Mouse (Mus musculus) adipocyte (in vitro differentiated cells): ENCODE measurements around the gene Ank3.
A peak's percentile ranks its signal among the peaks of the same experiment; 100 is the strongest.

Experiments
- DNase-seq: peaks from one replicate; pipeline ENCODE4 v3.0.0-alpha.2; 2016; ENCODE audit warnings: low spot score

Gene Ank3

DNA sequence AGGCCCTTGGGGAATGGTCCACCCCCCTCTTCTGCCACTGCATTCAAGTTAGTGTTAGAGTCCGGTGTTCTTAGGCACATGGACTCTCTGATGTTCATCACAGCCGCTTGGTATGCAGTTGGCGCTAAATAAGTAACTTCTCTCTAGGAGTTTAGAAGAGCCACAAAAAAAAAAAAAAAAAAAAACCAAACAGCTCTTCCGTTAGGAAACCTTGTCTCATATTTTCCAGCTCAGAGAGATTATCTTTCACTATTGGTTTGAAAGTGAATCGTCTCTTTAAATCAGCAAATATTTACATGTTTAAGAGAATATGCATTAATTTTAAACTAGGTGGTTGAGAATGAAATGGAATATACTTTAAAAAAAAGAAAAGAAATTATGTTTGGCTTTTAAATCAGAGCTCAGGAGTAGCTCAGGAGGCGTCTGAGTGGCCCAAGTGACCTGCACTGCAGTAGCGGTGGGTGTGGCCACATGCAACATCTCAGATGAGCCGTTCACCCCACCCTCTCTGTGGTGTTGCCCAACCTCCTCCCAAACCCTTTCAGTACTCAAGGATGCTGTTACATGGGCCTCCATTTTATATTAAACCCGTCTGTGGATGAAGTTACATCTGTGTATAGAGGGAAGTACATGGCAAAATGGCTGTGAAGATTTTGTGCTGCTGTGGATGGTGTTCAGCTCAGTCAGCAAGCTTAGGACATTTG is 138.0 kb downstream of the Ank3 start:
- no peak for DNase-seq

DNA sequence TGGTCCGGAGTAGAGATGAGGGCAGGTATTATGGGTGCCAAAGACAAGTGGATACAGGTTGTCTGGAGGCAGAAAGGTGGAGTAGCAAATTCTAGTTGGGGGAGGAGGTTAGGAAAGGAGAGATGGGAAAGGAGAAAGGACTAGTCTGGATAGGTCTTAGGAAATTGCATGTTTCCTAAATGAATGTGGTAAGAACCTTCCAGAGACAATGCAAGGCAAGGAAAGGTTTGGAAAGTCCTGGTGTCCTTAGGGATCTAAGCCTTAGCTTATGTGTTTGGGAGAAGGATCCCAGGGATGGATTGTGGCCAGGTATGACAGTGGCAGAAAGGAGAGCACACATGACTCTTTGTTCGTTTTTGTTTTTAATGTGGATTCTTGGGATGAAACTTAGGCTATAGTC is 139.7 kb downstream of the Ank3 start:
- no peak for DNase-seq

DNA sequence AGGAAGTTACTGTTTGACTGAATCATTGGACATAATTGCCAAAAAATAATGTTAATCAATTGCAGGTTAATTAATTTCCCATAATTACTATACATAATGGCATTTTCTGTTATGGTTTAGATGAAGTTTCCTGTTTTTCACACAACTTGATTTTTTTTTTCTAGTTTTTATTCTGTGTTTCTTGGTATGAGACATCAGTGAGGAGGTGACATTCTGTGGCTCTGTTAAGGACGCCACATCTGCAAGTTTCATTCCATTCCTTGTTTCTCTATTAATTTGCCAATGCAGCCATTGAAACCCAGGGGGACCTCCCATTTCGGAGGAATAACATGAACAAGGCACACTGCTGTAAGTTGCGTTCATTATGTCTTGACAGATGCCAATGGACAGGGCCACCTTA is 143.9 kb downstream of the Ank3 start:
- no peak for DNase-seq

DNA sequence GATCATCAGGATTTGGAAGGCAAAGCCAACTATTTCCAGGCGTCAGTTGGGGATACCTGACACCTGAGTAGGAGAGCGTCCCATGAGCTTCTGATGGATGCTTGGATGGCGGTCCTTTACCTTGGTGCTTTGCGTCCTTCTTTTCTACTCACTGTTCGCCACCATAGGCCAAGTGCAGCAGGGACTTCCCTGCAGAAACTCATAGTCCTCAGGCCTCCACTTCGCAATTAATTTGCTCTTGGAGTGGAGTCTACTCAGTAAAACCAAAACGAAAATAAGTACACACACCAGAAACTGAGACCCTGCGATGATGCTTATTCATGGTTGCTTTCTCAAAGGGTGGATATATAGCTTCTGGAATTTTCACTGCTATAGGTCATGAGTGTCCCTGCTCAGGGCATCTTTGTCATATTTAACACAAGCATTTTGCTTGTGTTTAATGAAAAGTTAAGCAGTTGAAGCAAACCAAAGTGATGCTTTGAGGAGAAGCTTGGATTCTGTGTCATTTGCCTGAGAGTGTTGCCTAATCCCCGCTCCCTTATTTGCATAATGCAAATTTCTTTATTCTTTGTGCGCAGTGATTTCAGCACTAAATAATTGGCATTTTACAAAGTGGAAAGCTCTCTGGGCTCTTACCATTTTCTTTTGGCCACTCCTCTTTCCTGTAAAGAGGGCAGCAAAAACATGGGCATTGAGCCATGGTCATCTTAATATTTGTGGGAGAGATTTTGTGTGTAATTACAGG is 145.5 kb downstream of the Ank3 start:
- DNase-seq = no peak

DNA sequence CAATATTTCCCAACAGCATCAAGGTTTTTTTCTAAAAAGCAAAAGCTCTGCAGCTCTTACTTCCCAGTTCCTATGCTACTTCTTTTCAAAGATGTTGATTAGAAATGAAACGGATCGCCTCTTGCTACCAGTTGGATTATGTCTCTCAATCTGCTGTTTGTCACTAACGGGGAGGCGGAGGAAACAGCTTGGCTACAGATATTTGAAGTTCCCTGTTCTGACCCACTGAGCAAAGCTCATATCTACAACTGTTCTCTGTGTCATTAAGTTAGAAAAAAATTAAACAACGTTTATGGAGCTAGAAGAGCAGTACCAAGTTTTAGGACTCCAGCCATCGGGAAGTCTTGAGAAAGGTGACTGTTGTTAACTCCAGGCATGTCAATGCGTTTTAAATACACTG is 146.1 kb downstream of the Ank3 start:
- DNase-seq = no peak

DNA sequence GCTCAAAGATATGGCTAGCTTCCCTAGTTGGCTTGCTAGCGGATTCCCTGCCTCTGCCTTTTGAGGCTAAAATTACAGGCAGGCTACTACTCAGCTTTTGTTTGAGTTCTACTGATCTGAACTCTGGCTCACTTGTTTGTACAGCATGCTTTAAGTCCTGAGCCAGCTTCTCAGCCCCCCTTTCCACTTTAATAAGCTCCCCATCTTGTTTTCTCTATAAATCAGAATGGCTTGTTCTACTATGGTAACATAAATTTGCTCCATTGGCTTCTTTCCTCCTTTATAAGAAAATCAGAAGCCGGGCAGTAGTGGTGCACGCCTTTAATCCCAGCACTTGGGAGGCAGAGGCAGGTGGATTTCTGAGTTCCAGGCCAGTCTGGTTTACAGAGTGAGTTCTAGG is 147.4 kb downstream of the Ank3 start:
- DNase-seq = peak; percentile 10

DNA sequence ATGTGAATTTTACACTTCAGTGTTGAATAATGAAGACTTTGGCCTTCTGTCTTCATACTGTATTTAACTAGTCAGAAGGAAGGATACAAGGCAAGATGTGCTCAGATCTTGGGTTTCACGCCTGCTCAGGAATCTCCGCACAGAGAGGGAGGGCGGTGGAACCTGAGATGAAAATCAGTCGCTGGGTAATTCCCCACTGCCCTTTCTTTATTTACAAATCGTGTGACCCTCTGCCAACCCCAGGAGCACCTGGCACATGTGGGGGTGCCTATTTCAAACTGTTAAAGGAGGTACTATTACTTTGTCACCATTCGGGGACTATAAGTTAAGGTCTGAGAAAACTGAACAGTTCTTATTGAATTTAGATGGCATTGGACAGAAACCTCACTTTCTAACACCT is 148.1 kb downstream of the Ank3 start:
- no peak for DNase-seq

DNA sequence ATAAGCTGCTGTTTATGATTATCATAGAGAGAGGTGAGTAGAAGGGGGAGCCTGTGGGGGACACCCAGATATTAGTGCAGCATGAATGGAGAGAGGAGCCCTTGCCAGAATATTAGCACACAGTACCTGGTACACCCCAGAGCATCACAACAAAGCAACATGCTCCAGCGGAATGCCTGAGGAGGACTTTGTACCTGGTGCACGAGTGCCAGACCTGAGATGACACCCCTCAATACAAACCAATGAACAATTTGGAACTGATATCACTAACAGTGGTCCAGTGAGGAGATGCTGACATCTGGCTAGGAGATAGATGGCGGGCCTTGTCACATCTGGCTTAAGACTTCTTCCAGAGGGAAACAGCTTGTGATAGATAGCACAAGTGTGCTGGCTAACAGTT is 150.2 kb downstream of the Ank3 start:
- no peak for DNase-seq

DNA sequence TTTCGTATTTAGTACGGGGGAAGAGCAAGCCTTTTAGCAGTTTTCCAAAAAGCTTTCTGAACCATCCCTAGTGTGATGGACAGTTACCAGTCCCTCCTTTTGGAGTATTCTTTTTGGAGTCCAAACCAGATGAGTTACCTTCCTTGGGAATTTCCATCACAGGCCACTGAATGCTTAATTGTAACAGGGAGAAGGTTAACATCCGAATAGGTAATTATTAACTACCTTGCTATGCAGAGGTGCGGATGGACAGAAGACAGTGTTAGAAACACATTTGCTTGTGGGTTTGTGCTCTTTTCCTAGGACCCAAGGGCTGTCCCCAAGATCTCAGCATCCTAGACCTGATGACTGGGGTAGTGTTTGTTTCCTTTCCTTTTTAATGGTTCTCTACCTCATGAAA is 150.6 kb downstream of the Ank3 start:
- DNase-seq = no peak

DNA sequence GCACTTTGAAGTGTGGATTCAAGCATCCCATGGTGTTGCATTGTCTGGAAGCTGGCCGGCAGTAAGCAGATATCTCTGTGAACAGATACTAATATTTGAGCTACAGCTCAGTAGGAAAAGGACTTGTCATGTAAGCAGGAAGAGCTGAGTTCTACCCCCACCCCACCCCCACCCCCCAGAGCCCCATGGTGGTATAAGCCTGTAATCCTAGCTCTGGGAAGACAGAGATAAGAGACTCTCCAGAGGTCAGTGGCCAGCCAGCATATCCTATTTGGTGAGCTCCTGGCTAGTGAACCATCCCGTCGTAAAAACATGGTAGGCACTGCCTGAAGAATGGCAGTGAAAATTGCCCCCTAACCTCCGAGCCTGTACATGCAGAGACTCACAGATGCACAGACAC is 152.3 kb downstream of the Ank3 start:
- no peak for DNase-seq

DNA sequence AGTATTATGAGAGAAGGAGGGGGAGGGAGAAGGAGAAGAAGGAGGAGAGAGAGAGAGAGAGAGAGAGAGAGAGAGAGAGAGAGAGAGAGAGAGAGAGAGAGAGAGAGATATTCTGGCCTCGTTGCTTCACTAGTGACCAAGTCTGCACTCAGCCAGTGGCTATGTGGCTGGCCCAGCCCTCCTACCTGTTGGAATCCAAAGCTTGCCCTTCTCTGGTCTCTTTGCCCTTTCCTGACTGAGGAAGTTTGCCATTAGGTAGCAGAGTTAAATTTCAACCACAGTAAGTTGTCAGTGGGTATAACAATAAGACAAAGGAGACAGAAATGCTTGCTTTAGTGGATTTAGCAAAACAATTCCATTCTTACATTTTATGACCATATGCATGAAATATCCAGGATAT is 154.5 kb downstream of the Ank3 start:
- no peak for DNase-seq

DNA sequence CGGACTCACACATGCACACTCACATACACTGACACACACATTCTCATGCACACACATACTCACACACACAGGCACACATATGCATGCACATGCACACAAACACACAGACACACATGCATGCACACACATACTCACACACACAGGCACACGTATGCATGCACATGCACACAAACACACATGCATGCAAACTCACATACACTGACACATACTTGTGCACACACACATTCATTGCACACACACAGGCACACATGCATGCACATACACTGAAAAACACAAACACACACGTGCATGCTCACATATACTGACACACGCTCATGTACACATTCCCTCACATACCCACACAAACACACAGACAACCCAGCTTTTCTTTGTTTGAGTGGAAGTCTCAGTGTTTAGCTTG is 157.0 kb downstream of the Ank3 start:
- no peak for DNase-seq

DNA sequence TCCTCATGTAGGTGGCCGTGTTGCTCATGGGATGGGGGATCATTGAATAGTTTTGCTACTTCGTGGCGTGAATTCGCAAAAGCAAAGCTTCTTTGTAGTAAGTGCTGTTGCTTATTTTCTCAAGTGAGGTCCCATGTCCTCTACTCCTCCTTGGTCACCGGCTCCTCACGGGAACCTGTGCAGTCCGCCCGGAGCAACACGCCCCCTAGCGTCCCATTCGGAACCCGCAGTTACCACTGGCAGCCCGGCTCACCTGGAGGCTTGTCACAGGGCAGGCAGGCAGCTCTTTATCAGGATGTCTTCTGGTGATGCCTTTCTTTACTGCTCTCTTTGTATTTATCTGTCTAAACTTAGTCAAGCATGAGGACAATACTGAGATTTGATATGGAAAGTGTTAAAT is 157.7 kb downstream of the Ank3 start:
- no peak for DNase-seq

DNA sequence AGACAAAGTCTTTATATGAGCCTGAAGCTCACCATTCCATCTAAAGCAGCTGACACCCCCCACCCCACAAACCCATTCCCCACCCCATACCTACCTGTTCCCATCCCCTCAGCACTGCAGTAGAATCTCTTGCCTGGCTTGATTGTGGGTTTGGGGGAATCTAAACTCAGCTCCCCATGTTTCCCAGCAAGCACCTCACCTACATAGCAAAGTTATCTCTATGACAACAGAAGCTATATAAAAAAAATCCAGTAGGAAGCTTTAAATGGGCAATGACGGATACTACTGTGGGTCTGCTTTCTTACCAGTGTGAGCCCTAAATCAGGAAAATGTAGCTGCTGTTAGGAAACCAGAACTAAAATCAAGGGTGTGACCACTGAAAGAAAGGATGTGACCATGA is 161.7 kb downstream of the Ank3 start:
- no peak for DNase-seq

DNA sequence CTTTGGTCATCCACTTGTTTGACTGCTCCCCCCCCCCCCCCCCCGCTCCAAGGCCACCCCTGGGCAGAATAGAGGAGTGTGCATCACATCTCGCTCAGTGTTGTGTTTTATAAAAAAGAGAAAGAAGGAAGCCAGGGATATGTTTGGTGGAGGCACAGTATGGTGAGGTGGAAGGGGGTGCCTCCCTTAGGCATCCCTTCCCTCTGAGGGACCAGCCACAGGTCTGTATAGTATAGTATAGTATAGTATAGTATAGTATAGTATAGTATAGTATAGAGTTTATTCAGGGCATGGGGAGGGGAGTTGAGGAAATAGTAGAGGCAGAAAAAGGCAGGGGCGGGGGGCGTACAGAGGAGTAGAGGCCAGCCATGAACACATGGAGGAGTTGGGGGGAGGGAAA is 164.4 kb downstream of the Ank3 start:
- no peak for DNase-seq

DNA sequence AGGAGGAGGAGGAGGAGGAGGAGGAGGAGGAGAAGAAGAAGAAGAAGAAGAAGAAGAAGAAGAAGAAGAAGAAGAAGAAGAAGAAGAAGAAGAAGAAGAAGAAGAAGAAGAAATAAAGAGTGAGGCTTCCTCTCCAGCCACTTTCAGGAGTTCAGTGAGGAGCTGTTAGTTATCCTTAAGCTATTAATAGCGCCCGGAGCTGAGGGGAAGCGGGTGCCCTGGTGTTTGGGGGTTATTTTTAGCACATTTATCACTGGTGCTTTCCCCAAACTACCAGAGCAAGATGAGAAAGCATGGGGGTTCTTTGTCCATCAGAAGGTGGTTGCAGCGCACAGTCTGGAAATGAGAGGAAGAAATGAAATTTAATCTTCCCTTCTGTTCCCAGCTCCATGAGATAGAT is 166.5 kb downstream of the Ank3 start:
- no peak for DNase-seq

DNA sequence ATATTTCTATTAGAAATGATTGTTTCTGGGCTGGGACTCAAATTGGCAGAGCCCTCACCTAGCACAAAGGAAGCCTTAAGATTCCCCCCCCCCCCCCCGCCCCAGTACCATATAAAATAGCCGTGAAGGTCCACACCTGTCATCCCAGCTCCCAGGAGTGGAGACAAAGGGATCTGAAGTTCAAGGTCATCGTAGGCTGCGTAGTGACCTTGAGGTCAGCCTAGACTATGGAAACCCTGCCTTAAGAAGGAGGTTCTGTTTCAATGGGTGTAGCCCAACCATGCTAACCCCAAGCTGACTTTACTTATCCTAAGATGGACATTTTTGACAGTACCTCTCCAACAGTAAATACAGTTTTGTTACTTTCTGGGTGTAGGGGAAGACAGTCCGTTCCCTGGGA is 170.4 kb downstream of the Ank3 start:
- DNase-seq = no peak

DNA sequence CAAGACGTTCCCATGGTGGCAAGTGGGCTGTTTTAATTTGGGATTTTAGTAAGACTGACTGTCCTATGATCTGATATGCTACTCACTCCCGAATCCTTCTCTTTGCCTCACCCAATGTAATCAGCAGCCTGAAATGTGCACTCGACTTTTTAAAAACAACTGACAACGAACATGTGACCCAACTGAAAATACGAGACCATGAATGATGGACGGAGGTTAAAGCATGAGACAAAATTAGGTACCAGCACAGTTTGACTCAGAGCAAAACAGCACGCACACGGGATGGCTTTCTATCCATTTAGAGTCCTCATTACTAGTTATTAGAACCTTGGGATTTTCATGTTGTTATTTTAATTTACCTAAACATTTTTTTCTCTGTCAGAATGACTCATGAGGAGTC is 171.2 kb downstream of the Ank3 start:
- DNase-seq = no peak

DNA sequence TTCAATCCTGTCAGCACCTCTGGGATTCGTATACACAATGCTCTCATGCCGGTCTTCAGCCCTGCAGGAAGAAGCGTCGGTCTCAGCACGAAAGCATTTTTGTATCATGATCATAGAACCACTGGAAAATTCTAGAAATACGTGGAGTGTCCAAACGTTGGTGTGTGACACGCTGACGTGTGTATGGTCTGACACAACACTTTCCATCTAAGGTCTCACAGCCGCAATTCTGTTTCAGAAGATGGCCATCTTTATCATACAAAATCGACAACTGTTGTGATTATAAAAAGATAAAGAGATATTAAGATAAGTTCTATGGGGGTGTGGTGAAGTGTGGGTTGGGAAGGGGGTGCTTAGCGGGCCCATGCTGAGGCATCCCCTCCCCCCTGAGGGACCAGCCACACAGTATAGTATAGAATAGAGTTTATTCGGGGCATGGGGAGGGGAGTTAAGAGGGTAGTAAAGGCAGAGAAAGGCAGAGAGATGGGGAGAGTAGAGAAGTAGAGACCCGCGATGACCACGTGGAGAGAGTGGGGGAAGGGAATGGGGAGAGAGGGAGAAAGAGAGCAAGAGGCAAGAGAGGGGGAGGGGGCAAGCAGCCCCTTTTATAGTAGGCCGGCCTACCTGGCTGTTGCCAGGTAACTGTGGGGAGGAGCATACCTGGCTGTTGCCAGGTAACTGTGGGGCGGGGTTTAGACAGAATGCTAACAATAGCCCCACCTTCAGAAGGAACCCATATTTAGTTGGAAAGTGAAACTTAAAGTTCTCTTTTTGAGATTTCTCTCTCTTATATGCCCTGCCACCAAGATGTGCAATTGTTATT is 172.1 kb downstream of the Ank3 start:
- no peak for DNase-seq

DNA sequence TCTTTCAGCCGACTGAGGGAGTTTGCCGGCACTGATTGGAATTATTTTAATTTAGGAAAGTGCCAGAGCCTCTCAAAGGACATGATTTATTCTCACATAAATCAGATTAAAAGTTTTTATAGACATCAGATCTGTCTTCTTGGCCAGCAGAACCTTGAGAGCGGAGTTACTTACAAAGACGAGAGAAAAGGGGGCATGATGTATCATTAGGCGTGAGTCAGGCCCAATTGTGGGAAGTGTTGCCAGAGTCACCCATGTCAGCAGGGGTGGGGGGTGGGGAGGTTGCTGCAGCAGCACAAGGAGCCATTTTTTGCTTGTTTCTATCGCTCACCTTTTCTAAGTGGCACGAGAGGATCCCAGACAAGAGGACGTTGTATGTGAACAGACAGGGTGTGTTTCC is 172.8 kb downstream of the Ank3 start:
- DNase-seq = peak; percentile 38

DNA sequence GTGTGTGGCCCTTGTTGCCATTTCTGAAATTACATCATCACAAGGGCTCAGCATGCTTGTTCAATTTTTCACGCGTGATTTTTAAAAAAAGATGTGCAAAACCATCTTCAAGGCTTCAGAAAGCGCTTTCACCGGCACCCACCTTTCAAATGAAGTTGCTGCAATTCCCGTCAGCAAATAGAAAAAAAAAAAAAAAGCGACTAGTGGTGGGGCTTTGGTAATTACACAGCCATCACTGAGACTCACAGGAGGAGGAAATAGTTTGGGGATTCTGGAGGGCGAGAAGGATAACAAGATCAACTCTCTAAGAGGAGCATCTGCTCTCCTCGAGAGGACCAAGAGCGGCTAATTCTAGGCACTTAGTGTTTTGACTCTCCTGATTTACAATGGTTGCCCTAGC is 173.4 kb downstream of the Ank3 start:
- no peak for DNase-seq

DNA sequence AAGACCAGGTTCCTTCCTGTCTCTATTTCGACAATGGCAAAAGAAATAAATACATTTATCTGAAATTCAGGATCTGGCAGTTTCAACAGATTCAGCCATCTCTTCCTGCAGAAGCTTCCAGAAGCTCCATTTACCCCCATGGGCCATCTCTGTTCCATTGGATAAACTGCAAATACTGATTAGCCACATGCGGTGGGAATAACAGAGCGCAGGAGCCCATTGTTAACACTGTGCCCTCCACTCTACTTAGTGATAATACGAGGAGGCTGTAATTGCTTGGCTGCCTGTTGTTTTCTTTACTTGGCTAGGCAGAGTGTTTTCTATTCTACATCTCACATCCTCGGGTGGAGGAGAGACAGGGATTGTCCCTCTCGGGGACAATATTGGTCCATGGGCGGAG is 174.5 kb downstream of the Ank3 start:
- DNase-seq = no peak

DNA sequence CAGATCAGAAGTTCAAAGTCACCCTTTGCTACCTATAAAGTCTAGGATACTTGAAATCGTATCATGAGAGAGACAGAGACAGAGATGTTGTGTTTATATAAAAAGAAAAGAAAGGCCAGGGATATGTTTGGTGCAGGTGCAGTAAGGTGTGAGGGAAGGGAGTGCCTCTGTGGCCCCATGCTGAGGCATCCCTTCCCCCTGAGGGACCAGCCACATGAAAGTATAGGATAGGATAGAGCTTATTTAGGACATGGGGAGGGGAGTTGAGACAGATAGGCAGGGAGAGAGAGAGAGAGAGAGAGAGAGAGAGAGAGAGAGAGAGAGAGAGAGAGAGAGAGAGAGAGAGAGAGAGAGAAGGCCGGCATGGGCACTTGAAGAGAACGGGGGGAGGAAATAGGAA is 175.2 kb downstream of the Ank3 start:
- DNase-seq = no peak
